Mouse (Mus musculus): ENCODE results near the gene Rhcg.

DNA sequence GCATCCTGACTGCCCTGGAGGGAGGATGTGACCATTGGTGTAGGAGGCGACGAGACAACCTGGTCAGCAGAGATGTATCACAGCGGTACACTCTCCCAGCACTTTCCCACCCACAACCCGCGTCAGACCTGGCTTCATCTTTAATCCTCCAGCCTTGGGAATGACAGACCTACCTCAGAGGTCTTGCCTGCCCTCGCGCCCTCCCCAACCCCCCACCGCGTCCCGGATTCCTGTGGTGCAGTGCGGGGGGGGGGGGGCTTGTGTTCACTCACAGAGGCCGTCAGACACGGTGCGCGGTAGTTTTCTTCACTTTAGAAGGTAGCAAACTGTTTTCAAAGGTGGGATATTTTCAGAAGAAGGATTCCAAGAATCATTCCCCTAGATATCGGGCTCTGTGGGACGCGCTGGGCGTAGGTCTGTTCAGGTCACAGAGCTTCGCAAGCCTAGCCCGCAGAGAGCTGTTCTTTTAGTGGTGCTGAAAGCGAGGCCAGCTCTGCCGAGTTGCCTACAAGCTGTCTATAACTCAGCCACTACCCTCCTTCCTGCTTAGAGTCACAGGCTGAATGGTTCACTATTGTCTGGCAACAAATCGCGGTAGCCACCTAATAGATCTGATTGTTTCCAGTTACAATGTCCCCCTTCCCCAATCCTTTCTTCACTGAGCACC is 62.0 kb downstream of the Rhcg start:
- TF ChIP-seq CTCF (IDR thresholded peaks at IDR 0.05; ENCODE audit: control insufficient read depth, insufficient read depth, low read length) (no peak), POLR2A (IDR thresholded peaks at IDR 0.05; ENCODE audit: borderline replicate concordance, control insufficient read depth, low read depth, low read length) (no peak)

Data from bone marrow, adult 2 months (tissue).